Mouse (Mus musculus): ENCODE data around the gene Gm21783.
"Not testable (repeated sequence)": the region's sequence is repeated elsewhere in the genome, so short reads cannot be mapped to it uniquely, and the experiment has no call there.

Gm21783 gene

DNA sequence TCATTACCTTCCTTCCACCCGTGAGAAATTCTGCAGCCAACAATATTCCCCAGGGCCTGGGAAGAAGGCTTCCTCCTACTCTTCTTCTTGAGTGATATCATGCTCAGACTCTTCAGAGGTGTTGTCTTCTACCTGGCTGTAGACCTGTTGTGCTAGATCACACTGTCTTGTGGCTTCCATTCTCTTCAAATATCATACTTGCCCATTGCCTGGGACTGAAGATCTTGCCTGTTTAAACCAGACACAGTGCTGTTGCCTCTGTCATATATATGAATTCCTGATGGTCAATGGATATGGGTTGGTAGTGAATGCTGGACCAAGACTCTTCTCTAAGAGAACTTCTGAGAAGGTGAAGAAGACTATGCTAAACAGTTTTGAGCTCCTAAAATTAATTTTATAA, at the start of gene Gm21783:
Gene Gm21783 (minus strand): TSS at position 101 of the 400 bp plus-strand sequence.
- DNase-seq: not testable (repeated sequence)
